Mouse (Mus musculus): ENCODE data around the gene Cflar. TPM values are rescaled to one million over a fixed set of nuclear protein-coding genes. Genes with fewer than 3 reads are reported as not detected.
"Not testable (repeated sequence)": the region's sequence is repeated elsewhere in the genome, so short reads cannot be mapped to it uniquely, and the experiment has no call there.

The Cflar gene
- total RNA-seq, 4 experiments from 2014 or later: 31.3 to 39.7 (median 38.9) TPM

DNA sequence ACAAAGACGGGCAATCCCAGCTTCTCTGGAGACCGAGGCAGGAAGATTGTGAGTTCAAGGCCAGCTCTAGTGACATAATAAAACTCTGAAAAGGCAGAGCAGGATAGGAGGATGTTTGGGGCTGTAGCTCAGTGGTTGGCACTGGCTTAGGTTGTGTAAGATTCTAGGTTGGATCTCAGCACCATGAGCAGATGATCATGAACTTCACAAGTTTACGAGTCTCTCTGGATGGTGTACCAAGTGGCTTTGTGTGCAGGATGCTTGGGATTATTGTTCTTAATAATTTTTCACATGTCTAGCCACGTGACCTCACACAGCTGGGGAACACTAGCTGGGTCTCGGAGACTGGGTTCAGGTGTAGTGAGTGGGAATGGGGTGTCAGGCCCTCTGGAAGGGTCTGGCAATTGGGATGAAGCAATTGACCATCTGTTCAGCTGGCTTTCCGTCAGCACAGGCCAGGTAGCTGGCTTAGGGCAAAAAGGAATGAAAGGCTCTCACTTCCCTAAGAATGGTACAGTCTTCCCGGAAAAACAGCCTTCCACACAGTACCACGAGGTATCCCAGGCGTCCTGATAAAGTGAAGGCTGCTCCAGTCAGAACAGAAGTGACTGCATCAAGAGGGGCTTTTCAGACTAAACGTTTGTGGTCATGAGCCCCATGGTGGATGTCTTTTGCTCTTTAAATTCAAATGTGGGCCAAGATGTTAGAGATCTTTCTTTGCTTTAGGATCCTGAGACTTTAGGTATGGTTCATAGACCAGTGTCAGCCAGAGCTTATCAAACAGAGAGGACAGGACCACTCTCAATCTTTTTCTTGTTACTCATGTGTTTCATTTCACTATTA is 16.7 kb downstream of the Cflar start:
- DNase-seq (ENCODE audit: low spot score in 2 of 2): no peak

DNA sequence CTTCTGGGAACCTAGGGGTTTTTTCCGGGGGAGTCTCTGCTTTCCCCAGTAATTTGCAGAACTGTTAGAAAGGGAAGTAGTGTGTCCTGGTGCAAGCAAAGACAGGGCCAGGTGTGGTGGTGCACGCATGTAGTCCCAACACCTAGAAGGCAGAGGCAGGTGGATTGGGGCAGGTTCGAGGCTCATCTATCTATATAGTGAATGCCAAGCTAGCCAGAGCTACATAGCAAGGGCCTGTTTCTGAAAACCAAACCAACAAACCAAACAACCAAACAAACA is 17.2 kb downstream of the Cflar start:
- DNase-seq (ENCODE audit: low spot score in 2 of 2): no peak

DNA sequence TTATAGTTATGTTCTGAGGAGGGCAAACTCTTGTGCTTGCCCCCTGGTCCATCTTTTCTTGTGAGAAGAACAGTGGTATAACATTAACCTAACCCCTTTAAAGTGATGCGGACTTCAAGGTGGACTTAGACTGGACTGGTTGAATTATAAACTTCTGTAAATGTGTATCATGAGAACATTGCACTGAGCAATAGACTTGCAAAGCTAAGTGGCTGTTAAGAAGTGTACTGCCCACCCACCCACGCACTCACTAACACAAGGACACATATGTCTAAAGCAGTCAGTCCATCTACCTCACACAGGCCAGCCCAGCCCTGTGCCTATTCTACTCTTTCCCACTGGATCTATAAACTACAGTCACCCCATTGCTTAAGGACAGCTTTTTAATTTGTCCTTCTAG is 22.3 kb downstream of the Cflar start:
- DNase-seq (ENCODE audit: low spot score in 2 of 2): no peak

DNA sequence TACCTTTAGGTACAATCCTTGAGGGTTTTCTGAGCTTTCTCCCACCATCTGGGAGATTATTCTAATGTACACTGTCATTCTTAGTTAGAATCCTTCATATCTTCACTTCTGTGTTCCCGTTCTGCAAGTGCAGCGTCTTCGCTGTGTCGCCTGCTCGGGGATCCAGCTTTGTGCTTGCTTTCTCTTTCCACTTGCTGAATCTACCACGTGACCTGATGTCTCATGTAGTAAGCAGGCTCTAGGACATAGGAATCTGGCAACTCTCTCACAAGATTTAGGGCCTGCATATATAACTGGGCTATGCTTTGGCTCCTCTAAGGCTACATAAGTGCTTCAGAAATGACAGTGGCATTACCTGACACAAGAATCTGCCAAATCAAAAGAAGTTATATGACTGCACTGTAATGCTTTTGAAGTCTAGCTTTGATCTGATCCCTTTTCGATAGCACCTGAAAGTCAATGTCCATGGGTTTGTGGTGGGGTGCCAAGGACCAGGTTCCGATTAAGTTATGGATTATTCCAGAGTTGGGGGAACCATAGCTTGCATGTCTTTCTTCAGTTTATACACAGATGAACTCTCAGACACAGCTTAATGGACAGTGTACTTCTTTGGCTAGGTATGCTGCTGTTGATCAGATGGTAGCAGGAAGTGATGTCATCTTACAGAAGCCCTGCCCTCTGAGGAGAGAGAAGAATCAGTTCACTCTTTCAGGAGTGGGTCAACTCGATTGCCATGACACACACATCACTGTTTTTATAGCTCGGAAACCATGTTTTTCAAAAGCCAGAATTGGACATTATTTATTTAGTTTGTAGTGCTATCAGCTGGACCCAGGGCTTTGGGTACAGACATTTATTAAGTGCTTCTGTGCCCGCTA is 23.0 kb downstream of the Cflar start:
- DNase-seq (ENCODE audit: low spot score in 2 of 2): no peak

DNA sequence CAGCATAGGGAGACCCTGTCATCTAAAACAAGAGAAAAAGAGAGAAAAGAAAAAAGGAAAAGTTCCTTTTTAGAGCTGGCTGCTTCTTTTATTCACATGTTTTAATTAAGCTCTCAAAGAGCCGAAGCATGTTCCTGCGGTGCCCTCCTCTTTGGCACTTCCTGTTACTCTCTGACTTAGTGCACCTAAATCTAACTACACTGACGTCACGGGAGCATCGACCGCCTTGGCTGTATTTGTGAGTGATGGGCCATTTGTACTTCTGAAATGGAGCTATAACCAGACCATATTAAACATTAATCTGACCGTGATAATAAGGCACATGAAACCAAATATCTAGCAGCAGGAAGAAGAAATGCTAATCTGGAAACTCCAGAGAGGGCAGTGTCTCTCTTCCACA is 24.7 kb downstream of the Cflar start:
- no peak for DNase-seq (ENCODE audit: low spot score in 2 of 2)

DNA sequence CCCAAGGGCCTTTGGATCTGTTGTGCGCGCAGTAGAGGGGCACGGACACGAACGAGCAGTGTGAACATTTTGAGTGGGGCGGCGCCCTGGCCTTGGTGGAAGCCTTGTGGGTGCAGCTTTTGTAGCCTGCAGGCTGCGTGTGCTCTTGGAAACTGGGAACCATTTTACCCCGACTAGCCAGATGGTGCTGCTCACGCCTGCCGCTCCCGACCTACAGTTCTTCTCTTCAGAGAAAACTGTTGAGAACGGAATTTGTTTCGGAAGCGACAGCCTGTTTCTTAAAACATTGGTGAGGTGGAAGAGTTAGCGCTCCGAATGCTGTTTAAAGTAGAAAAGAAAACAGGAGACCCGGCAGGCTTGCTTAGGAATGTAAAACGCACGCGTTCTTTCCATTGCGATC is 25.7 kb downstream of the Cflar start:
- DNase-seq (ENCODE audit: low spot score in 2 of 2): no peak

DNA sequence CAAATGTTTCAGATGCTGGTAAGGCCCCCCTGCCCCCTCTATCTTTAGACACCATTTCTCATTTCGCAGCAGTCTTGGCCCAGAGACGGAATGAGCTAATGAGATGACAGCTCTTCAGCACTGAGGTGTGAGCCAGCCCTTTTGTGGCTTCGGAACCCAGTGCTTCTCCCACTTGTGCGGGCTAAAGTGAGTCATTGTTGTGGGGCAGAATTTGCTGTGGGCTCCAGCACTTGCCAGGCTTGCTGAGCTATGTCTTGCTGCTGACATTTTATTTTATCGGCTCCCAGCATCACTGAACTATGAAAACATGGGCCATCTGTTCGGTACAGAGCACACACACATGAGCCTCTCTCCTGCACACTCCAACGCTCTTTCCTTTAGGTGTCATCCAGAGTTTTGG is 28.2 kb downstream of the Cflar start:
- DNase-seq (ENCODE audit: low spot score in 2 of 2): no peak

DNA sequence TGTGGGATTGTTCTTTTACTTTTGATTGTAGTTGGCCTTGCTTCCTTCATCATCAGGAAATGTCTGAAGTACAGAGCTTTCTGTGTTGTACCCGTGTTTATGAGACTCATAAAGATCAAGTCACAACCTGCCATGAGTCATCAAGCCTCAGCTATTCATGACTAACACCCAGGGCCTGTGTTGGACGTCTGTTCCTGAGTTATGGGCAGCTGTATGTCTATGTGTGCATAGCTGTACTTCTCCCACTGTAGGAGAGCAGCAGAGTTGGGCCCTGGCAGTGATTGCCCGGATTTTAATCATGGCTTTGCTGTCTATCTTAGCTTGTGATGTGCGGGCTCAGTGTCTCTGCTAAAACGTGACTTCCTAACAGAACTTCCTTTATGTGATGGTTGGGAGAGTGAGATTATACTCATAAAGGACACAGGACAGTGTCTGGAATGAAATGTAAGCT is 31.3 kb downstream of the Cflar start:
- no peak for DNase-seq (ENCODE audit: low spot score in 2 of 2)

DNA sequence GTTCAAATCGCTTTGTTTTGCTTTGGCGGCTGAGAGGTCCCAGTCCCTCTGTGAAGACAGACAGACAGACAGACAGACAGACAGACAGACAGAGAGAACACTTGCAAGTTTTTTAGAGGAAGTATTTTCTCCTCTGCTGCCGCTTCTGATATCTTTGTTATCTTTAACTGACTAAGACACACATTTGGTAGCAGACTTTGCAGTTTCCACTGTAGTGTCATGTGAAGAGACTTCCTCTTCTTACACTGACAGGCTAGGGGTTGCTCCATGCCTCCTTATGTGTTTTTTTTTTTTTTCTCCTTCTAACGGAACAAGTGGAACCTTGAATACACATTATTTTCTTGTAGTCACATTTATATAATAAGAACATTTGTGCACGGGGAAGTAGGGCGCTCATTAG is 31.9 kb downstream of the Cflar start:
- DNase-seq (ENCODE audit: low spot score in 2 of 2): no peak

DNA sequence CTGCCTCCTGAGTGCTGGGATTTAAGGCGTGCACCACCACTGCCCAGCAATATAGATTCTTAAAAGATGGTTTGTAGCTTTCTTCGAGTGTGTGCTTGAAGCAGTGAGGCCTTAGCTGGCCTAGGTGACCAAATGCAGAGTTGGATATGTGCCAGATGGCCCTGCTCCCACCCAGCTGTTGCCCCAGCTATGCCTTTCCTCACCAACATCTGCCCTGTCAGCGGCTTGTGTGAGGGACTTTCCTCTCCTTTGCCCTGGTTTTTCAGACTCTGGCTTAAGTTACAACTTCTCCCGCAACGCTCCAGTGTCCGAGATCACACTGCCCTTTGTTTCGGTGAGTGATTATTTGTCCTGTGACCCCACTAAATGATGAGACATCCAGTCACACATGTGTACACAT is 33.3 kb downstream of the Cflar start:
- DNase-seq (ENCODE audit: low spot score in 2 of 2): peak in 1 of 2 experiments; percentile 43

DNA sequence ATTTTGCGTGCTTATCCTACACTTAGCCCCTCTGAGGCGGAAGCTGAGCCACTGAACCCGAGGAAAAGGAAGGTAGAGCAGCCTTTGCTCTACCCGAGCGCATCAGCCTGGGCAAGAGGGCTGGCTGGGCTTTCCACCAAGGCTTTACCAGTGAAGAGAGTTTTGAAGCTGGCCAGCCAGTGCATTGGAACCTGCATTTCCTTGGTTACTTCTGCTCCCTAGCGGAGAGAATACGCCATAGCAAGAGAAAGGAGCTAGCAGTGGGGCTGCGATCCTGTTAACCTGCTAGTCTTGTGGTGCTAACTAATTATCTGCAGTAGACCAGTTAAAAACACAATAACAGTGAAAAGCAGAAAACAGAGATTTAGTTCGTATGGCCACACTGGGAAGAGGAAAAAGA is 35.6 kb downstream of the Cflar start:
- DNase-seq (ENCODE audit: low spot score in 2 of 2): peak; percentile 30 to 38

DNA sequence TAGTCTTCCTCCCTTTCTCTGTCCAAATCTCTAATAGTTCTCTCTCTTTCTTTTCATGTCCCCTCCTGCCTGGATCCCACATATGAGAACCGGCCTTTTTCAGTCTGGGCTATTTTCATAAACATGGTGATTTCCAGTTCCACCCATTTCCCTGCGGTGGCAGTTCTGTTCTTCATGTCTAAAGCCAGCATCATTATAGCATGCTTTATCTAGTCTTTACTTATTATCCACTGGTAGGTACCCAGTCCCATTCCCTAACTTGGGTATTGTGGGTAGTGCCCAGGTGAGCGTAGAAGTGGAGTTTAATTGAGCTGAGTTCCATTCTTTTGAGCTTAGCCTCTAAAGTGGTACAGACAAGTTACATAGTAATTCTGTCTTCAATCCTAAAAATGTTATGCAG is 48.1 kb downstream of the Cflar start:
- no peak for DNase-seq (ENCODE audit: low spot score in 2 of 2)

DNA sequence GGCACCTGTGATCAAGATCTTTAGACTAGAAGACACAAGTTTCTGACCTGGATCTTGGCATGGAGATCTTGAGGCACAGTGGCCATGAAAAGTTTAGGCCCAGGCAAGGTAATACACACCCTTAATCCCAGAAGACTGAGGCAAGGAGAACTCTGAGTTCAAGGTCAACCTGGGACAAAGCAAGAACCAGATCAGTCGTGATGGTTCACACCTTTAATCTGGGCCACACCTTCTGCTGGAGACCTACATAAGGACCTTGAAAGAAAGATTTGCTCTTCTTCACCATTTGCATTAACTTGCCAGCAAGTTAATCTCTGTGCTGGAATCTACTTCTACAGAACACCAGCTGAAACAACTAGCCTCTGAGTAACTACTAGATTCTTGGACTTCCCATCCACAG is 49.3 kb downstream of the Cflar start:
- DNase-seq (ENCODE audit: low spot score in 2 of 2): no peak

DNA sequence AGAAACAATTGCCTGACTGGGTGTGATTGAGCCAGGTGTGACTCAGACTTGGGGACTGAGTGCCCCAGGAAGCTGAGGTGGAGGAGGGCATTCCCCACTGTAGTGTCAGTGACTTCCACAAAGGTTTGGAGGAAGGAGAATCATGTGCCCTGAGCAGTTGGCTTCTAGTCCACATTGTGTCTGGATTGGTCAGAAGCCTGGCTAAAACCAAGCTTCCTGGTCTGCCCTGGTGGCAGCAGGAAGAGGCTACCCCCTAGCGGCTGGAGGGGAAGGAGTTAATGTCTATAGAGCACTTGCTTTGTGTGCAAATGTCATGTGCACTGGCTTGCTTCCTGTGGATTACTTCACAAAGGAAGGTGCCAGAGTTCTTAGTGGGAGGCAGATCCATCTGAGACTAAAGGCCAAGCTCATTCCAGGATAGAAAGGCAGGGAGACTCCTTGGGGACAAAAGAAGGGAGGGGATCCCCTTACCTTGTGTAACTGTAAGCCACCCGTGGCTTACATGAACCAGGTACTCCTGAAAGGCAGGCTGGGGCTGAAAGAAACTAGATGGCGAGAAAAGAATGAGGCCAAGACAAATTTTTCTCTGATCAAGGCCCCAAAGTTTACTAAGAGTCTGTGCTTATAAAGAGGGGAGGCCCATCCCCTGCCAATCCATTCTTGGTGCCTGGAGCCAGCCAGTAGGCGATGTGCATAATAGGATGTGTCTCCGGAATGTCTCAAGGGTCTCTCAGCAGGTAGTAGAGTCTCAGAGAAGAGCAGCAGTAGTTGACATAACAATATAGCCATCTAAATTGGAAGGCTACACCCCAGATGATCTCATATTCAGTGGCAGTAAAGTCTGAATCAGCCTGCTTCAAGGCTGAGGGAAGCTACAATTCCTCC is 50.3 kb downstream of the Cflar start:
- not testable (repeated sequence) for DNase-seq (ENCODE audit: low spot score in 2 of 2)

DNA sequence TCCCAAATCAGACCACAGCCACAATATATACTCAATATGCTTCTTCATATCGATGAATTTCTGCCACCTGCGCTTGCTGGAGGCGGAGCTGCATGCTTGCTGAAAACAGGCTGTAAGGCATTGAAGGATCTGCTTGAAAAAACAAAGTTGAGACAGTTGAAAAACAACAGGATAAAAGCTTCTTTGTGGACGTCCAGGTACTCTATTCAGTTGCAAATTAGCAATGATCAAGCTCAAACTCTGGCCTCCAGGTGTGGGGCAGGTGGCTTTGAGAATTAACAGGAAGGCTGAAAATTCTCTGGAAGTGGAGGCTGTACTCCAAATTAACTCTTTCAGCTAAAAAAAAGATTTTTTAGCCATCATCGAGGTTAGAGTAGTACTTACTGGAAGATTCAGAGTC is 51.3 kb downstream of the Cflar start:
- no peak for DNase-seq (ENCODE audit: low spot score in 2 of 2)

DNA sequence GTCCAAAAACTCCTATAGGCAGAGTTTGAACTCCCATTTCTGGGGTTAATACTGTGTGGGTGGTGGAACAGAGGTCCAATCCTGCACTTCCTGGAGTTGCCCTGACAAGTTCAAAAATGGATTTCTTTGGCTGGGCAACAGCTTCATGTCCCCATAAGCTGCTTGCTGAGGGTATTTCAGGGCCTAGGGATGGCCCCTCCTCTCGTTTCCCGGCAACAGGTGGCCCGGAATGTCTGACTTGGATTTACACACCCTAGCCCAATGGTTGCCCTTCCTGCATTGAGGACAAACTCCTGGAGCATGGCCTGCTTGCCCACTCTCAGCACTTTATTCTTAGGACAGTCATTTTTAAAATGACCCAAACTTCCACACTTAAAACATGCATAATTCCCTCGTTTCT is 55.1 kb downstream of the Cflar start:
- DNase-seq (ENCODE audit: low spot score in 2 of 2): not testable (repeated sequence)

DNA sequence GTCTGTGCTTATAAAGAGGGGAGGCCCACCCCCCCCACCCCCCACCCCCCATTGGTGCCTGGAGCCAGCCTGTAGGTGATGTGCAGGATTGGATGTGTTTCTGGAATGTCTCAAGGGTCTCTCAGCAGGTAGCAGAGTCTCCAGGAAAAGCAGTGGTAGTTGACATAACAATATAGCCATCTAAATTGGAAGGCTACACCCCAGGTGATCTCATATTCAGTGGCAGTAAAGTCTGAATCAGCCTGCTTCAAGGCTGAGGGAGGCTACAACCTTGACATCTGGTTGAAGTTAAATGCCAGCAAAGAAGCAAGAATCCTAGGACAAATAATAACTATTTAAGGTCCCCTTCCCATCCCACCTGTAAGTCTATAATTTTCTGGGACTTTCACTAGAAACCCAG is 57.8 kb downstream of the Cflar start:
- DNase-seq (ENCODE audit: low spot score in 2 of 2): no peak

DNA sequence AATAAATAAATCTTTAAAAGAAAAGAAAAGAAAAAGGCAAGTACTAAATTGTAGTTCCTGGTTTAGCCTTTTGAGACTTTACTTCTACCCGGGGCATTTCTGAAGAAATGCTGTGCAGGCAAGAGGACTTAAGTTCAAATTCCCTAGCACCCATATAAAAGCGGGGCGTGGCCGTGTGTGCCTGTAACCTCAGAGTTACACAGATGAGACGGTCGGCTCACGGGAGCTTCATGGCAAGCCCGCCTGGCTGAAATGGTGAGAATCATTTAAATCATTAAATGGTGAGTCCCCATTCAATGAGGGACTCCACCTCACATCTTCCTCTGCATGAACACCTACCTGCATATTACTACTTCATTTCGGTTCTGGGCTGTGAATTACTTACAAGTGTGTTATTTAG is 58.4 kb downstream of the Cflar start:
- no peak for DNase-seq (ENCODE audit: low spot score in 2 of 2)

DNA sequence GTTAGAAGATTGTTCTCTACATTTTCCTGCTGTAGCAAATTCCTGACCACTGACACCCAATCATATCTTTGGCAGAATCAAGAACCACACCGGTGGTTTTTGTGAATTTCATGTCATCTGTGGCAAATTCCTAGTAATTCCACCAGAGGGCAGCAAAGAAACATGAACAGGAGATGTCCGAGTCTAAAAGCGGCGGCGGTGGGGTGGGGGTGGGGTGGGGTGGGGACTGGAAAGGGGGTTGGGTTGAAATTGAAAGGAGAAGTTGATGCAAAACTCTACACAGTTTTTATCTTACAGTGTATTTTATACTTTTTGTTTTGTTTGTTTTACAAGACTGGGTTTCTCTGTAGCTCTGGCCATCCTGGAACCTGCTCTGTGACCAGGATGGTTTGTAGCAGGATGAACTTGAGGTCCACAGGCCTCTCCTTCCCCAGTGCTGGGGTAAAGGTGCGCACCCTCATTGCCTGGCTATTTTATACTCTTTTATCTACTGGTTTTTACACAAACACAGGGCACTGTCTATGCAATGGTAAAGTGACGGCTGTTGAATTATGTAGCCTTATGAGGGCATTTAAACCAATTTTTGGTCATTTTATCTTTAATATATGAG is 58.9 kb downstream of the Cflar start:
- DNase-seq (ENCODE audit: low spot score in 2 of 2): no peak

DNA sequence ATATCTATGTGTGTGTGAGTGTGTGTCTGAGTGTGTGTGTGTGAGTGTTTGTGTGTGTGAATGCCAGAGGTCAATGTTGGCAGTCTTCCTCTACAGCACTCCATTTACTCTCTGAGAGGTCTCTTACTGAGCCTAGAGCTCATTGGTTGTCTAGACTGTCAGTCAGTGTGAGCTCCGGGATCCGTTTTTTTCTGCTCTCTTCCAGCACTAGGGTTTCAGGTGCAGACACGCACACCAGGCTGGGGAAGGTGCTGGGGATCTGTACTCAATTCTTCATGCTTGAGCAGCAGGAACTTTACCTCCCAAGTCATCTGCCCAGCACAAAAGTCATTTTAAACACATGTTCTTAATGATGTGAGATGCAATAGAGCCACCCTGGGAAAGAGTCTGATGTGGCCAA is 60.8 kb downstream of the Cflar start:
- no peak for DNase-seq (ENCODE audit: low spot score in 2 of 2)

DNA sequence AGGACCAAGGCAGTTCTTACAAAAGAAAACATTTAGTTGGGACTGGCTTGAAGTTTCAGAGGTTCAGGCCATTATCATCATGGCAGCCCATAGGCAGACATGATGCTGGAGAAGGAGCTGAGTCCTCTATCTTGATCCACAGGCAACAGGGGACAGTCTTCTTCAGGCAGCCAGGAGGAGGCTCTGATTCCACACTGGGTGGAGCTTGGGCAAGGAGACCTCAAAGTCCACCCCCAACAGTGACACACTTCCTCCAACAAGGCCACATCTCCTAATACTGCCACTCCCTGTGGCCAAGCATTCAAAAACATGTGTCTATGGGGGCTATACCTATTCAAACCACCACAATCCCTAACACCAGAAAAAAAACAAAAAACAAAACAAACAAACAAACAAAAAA is 62.0 kb downstream of the Cflar start:
- no peak for DNase-seq (ENCODE audit: low spot score in 2 of 2)

All from gastrocnemius, adult 8-10 months (tissue).